Mouse (Mus musculus): Measurements from ENCODE around the gene Tstd1.

Tstd1 gene

DNA sequence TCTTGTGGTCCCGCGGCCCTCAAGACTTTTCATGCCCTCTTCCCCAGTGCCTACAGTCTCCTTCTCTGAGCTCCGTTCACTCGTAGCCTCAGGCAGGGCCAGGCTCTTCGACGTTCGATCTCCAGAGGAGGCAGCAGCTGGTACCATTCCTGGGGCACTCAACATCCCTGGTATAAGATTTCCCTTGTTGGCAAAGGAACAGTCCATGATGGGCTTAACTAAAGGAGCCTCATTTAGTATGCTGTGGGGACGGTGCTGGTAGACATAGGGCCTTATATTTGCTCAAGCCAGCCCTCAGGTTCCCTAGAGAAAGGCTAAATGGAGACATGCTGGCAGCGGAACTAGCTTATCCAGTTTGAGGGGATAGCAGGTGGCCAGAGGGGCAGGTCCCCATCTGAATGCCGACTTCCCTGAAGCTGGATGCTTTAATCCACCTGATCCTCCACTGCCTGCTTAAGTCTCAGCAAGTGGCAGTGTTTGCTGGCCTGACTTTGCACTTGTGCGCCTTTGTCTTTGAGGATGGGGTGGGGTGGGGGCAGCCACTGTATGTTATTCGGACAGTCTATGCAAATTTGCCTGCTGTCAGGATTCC is 715 bp downstream of the Tstd1 start:
- no peak for DNase-seq

DNA sequence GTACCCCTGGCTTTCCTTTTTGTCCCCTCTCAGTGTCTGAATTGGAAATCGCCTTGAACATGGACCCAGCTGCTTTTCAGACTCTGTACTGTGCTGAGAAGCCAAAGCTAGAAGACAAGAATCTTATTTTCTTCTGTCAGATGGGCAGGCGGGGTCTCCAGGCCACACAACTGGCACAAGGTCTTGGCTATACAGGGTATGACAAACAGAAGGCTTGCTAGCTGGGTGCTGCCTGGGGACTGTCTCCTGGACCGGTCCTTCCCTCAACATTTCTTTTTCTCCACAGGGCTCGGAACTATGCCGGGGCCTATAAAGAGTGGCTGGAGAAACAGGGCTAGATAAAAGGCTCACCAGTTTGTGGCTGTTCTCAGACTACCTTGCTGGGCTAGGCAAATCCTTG is 1.2 kb downstream of the Tstd1 start:
- DNase-seq, result no peak

DNA sequence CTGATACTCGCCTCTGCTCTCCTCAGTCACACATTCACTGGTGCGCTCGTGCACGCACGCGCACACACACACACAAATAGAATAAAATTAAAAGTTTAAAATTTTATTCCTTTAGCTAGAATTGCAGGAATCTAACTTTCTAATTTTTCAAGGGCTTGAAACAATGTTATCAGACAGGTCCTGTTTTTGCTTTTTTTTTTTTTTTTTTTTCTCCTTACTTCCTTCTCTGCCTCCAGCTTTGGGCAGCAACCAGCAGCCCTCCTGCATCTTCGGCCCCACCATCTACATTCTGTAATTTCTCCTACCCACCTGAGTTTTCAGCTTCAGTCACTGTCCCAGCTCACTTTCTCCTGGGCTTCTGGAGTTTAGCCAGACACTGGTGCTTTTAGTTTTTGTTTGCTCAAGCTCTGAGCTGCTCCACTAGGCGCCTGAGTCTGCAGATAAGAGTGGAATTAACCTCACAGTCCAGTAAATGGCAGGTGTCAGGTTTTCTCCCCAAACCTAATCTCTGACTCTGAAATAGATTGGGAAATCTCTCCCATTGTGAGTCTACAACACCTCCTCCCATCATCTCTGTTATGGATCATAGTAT is 3.9 kb downstream of the Tstd1 start:
- DNase-seq, result no peak

DNA sequence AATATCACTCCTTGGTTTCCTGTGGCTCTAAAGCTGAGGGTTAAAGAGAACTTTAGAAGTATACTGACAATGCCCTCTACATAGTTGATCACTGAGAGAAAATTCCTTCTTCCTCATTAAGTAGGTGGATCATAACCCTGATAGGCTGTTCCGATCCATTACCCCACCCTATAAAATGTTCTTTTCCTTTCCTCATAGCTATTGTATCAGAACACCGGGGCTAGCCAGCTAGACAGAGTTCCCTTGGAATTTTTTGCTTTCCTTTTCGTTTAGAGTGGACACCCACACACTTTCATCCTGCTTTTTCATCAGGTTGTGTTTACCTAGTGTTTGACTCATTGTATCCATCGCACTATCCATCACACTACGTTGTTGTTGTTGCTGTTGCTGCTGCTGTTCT is 6.0 kb downstream of the Tstd1 start:
- DNase-seq, result no peak

DNA sequence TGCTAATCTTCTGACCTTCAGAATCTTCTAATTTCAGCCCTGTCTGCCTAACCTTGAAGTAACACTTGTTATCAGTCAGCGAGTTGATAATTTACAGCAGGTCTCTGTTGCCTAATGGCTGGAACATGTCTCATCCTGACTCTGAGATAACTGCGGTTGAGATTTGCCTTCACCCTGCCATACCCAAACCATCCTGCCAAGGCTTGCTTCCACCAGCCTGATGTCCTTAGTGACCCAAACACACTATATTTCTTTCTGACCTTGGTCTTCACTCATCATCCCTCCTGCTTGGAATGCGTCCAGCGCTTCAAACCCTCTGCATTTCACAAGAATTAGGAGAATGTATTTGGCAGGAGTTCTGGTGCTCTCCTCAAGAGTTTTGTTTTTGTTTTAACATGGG is 6.5 kb downstream of the Tstd1 start:
- DNase-seq, result no peak

DNA sequence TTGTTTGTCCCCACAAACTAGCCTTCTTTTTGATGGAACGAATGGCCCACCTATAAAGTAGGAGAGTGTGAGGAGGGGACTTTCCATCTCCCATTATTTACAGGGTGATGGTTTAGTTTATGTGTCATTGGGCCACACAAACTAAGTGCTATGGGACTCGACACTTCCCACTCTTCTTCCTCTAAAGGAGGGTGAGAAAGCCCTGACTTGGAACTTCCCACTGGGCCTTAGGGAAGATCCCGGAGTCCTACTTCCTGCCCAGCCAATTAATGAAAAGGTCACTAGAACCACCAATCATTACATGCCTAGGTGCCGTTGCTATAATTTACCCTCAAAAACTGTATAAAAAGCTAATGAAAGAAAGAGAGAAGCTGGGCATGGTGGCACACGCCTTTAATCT is 13.5 kb downstream of the Tstd1 start:
- DNase-seq, result no peak

DNA sequence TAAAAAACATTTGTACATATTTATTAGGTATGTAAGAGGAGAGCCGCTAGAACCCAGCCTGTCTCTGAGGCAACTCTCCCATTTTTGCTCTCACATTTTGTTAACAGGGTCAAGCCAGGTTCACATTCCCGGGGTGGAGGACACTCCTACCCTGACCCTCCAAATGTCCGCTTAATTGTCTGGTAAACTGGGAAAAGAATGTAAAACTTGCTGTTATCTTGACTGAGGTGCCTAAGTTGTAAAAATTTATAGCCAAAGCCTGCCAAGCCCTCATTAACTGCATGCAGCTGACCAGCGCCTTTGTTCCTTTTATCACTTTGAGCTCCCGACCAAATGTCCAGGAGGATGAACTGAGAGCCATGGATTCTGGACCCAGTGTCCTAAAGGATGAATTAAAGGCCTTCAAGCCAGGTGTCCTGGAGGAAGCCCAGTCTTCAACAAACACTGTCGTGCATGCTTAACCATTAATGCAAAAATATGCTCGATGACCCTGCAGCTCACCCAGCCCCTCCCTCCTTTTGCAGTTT is 16.7 kb downstream of the Tstd1 start:
- no peak for DNase-seq

DNA sequence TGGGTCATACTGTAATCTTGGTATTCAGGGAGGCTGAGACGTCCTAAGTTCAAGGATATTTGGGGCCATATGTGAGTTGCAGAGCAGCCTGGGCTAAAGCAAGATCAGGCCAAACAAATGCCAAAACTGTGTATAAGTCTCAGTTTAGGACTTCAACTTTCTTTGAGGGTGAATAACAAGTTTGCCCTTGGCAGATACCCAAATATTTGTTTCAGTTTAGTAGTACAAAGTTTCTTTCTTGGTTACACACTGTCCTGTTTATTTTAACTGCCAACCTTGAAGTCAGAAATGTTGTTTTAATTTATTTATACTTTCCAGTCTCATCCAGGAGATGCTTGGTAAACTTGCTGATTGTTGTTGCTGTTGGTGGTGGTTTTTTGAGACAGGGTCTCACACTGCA is 17.3 kb downstream of the Tstd1 start:
- DNase-seq, result no peak

DNA sequence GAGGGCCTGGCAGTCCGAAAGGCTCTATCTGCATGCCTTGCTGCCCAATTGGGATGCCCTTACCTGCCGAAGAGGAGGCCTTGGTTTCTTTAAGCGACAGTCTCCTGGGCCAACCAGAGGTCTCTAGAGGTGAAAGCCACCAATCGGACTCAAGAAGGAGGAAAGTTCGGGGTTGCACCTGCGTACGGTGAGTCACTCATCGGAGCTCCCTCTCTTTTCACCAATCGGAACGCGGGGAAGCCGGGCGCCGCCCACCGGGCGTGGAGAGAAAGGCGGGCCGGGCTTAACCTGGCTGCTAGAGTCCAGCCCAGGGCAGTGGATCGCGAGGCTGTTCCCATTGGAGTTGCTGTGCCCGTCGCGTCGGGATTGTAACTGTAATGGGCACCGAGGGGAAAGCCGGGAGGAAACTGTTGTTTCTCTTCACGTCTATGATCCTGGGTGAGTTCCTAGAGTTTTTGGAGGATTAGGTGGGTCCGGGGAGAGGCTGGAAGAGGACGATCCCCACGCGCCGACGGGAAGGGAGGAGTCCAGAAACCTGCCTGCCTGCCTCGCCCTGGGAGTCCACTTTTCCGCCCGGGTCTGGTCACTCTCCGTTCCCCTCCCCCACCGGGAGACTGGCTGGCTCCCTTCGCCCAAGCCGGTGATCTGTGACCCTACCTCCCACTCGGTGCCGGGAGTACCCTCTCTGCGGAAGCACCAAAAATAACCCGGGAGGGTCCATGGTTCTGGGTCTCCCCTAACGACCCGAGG is 18.8 kb downstream of the Tstd1 start, which contains the start of gene F11r:
Gene F11r, plus strand, starts transcription at position 272 of the 750 bp plus-strand sequence.
- peak; percentile 86 for DNase-seq

DNA sequence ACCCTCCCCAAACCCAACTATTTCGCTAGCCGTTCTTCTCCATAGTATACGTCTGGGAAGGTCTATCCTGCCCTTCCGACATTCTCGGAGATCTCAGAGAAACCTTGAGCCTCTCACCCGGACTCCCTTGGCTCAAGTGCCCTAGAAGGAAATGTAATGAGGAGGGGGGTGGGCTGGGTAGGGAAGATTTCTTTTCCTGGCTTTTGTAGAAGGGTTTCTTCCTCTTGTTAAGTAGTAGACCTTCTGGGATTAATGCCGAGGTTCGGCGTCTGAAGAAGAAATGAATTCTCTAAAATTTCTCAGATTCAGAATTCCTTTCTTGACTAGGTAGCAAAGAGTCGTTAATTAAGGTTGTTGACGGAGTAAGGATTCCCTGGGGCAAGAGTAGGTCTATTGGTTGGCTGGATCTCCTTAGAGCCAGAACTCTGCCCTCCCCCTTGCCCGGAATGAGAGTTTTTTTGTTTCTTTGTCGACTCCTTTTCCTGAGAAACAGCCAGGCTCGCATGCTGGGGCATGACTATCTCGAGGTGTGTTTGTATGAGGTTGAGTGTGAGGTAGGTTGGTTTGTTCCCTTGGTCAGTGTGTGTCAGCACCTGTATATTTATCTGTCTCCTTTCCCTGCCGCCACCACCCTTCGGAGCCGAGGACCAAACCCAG is 19.5 kb downstream of the Tstd1 start:
- DNase-seq, result no peak

DNA sequence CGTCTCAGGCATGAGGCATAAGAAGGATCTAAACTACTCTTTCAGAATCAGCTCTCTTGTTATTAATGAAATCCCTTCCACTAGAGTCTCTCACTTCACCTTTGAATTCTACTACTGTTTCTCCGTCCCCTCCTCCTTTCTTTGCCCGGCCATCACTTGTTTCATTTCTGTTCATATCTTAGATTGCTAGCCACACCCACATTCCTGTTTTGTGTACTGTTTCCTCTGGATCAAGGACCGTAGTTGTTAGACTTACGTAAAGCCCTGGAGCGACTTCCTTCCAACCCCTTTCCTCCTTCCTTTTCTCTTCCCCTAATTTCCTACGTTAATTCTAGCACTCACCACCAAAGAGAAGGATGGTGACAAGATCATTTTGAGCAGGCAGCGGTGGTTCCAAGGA is 20.4 kb downstream of the Tstd1 start:
- DNase-seq, result no peak

DNA sequence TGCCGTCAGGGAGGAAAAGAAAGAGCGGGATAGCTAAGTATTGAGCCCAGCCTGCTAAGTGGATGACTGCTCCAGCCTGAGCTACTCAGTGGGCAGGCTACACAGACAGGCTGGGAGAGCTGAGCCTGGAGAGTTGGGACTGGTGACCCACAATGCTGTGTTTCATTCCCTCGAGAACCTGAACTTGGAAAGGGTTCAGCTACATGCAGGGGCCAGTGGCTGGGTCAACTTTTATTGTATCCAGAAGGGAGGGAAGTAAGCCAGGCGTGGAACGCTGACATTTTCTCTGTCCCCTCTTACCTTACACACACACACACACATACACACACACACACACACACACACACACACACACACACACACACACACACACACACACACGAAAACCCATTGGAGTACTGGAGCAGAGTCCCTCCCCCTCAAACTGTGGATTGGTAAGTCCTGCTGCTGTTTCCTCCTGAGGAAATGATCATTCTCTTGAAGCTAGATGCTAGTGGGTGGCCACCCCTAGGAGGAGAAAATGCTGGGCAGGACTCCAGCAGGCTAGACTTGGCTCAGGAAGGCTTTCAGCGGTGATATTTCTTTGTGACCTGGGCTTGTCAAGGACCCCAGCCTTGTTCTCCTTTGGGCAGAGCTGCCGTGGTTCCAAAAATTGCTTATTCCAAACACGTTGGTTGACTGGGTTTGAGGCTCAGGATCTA is 21.5 kb downstream of the Tstd1 start:
- DNase-seq, result peak in 1 of 2 experiments; percentile 35

DNA sequence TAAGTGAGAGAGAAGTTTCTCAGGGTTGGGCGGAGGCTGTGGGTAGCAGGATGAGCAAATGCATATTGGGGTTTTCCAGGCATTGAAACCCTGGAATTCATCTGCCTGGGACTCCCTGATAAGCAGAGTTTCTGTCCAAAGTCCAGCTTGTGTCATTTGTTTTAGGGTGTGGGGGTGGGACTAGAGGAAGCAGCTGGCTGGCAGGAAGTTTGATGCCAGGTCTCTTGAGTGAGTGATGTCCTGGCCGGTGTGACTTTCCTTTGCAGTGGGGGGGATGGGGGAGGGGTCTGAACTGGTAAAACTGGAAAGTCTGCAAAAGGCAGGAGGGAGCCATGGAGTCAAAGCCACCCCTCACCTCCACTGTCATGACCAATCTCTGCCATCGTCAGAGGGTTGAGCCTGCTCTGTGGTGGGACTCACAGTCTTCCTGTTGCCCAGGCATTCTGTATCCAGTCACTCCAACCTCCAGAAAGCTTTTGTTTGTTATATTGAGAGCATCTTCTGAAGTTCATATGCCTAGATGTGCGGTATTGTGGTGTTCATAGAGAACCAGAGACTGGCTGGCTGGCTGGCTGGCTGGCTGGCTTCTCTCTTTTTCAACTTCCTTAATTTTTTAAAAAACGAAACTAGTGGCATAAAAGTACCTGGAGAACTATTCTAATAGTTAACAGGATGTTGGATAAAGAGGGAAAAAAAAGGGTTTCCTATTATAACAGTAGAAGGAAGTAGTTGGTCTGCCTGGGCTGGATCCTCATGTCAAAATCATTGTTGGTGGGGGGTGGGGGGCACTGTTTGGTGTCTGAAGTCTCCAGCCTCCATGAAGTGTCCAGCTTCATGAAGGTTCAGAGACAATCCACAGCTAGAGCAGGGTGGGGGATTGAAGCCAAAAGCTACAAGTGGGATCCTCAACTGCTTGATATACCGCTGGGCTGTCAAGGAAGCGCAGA is 23.1 kb downstream of the Tstd1 start:
- DNase-seq, result peak in 1 of 2 experiments; percentile 13

DNA sequence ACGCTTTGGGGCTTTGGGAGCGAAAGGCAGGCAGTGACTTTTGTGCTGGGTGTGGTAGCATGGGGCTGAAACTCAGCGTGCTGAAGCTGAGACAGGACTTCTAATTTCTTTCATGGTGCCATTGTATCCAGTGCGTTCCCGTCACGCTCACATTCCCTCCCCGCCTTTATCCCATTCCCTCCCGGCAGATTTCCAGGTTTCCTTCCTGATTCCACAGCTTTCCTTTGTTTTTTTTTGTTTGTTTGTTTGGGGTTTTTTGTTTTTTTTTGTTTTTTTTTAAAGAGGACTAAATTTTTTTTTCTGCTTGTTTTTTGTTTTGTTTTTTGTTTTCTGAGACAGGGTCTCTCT is 23.7 kb downstream of the Tstd1 start:
- DNase-seq, result no peak

DNA sequence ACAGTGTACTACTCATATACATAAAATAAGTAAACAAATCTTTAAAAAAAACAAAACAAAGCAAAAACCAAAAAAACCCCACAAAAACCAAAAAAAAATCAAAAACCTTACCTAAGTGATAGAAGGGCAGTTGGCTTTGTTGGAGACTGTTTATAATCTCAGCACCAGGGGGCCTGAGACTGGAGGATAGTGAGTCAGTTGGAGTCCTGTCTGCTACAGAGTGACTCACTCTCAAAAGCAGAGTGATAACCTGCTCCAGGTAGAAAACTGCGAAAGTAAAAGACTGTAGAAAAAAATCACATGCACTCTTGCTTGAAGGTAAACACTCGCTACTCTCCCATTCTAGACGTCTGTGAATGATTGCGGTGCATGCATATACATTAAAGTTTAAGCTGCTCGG is 26.4 kb downstream of the Tstd1 start:
- no peak for DNase-seq

DNA sequence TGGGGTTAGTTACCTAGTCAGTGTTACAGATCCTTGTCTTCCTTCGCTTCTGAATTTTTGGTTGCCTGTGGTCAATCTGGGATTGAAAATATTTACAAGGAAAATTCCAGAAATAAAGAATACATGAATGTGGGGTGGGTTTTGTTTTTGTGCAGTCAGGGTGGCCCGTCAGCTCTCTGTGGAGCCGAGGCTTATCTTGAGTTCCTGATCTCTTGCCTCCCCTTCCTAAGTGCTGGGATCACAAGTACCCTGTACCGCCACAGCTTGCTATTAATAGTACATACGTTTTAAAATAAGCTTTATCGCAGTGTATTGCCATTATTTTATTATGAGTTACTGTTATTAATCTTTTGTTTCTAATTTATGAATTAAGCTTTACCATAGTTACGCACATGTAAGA is 28.2 kb downstream of the Tstd1 start:
- DNase-seq, result no peak

DNA sequence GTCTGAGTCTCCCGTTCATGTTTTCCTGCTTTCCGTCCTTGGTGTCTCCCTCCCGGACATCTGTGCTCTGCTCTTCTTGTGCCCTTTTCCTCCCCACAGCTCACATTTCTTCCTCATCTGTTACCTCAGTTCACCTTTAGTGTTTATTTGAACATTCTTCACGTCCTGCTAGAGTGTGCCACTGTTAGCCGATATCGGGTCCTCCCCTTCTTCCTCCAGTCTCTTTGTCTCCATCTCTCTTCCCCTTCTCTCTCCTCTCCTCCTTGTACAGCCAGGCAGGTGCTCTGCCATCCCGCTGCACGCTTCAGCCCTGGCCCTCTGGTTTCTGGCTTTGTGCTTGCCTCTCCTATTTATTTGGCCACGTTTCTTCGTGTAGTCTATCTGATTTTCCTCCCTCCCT is 29.0 kb downstream of the Tstd1 start:
- no peak for DNase-seq

DNA sequence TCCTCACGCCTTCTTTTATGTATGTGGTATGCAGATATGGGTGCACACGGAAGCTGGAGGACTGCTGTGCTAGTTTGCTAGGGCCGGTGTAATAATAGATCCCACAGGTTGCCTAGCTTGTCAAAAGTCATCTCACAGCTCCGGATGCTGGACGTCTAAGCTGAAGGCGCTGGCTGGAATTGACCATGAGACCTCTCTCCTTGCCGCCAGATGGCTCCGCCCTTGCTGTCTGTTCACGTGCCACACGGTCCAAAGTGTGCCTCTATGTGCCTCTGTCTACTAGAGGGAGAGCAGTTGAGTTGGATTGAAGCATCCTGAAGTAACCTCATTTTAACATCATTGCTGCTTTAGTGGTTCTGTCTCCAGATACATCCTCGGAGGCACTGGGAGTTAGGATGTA is 31.4 kb downstream of the Tstd1 start:
- no peak for DNase-seq

DNA sequence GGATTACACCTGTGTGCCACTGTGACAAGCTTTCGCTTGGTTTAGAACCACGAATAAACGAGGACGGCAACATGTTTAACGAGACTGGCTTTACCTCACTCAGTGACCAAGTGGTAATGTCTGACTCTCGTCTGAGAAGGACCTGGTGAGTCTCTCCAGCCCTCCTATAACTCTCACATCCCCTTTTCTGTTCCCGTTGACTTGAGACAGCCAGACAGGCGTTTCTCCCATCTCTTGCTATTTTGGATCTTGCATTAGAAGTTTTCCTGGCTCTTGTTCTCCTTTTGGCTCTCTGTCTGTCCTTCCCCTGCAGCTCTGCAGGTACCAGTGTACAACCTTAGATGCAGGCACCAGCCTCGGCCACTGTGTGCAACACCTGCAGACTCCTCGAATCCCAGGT is 32.3 kb downstream of the Tstd1 start:
- no peak for DNase-seq

DNA sequence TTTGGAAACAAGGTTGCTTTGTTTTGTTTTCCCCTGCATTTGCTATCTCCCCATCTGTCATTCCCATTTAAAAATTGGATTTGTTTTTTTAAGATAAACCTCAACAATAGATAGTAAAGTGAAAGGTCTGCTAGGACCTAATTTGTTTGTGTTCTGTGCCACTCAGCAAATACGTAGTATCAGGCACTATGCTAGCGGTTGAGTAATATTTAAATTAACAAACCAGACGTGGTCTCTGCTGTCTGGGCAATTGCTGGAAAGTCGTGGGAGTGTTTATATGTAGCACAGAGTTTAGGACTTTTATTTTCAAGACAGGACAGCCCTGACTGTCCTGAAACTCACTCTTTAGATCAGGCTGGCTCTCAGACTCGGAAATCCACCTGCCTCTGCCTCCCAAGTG is 33.9 kb downstream of the Tstd1 start:
- DNase-seq, result no peak

DNA sequence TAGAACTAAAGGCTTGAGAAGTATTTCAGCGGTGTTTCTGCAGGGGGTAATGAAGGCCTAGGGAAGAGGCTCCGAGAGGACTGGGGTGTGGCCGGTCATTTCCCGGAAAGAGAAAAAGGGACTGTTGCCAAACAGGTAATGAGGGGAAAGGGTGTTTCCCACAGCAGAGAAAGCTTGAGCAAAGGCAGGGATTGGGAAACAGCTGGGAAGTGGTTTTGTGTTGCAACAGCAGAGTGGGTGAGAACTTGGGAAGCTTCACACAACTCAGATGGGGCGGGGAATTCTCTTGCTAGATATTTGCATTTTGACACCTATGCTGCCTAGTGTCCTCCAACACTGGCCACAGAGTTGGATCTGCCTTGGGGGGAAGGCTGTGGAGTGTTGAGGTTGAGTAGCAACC is 34.3 kb downstream of the Tstd1 start:
- no peak for DNase-seq

DNA sequence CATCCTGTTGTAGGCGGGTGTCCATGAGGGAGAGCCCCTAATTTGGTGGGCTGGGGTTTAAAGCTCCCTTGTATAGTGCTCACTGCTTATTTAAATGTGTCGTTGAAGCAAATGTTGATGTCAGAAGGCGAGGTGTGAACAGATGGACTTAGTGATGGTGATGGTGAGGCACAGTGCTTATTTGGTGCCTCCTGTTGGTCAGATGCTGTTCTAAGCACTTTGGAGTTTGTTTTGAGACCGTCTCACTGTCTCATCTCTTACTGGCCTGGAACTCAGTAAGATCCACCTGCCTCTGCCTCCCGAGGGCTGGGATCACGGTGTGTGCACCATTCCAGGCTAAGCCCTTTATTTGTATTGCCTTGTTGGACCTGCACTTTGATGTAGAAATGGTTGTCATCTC is 36.3 kb downstream of the Tstd1 start:
- DNase-seq, result no peak
